Mouse (Mus musculus): Measurements from ENCODE around the gene Msh3. TPM values are rescaled to one million over a fixed set of nuclear protein-coding genes. Genes with fewer than 3 reads are reported as not detected.

Msh3 gene
- polyA plus RNA-seq, 2 experiments, result 10.0 to 11.5 TPM

DNA sequence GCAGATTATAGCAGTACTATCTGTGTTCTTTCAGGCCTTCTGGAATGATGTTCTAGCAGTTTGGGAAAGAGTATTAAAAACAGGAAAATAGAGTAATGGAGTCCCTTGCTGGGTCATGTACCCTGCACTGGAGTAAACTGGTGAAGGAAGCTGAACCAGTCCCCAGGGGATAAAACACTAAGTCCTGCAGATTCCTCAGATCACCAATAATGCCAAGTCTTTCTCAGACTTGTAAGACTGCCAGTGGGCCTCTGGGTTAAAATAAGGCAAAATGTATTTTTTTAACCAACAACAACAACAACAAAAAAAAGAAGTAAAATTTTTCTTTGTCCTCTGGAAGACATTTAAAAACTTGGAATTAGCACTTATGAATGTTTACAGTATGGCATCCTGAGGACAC lies 102.5 kb downstream of the Msh3 start:
- Histone ChIP-seq H3K9ac (replicated peaks) (no peak overlapping the region), H3K27me3 (ENCODE audit: control insufficient read depth, insufficient read depth, low read length) (no peaks in the 10 kb centered on the region), H3K4me2 (ENCODE audit: low read depth) (no peak overlapping the region), H3K36me3 (replicated peaks; ENCODE audit: control insufficient read depth, insufficient read depth, low read depth) (peaks cover 3% of the 10 kb centered on the region; the same call in 1 of the 2 replicates), H3K4me3 (ENCODE audit: insufficient read depth in 1 of 2, low read depth in 2 of 2, low read length in 2 of 2) (no peak overlapping the region), H3K27ac (no peak overlapping the region), H3K4me1 (replicated peaks; ENCODE audit: control insufficient read depth in 2 of 2, insufficient read depth in 2 of 2, low read length in 1 of 2) (no peaks in the 10 kb centered on the region), H3K9me3 (ENCODE audit: control insufficient read depth, low read length) (no peaks in the 10 kb centered on the region)
- no peak for DNase-seq (ENCODE audit: low read depth in 3 of 3, low spot score in 3 of 3)
- no peak for ATAC-seq (ENCODE audit: insufficient read depth)
- TF ChIP-seq CTCF (IDR thresholded peaks at IDR 0.05; ENCODE audit: low read depth) (no peak), EP300 (IDR thresholded peaks at IDR 0.05; ENCODE audit: low read depth) (no peak)

DNA sequence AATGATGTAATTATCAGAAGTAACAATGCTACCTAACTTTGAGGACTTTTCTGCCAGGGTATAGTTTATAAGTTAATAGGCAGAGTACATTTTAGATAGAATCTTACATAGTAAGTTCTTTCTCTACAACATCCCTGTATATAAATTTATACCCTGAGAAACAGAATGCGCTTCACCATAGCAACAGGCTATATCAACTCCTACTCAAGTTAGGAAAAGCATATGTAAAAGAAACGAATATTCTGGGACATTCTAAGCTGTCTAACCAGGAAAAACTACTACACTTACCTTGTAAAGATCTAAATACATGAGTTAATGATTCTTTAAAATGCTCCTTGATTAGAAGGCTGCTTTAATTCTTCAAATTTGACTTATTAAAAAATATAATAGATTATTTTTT lies 107.2 kb downstream of the Msh3 start:
- Histone ChIP-seq H3K27ac (no peak overlapping the region), H3K36me3 (replicated peaks; ENCODE audit: control insufficient read depth, insufficient read depth, low read depth) (no peaks in the 10 kb centered on the region), H3K4me2 (ENCODE audit: low read depth) (no peak overlapping the region), H3K4me3 (ENCODE audit: insufficient read depth in 1 of 2, low read depth in 2 of 2, low read length in 2 of 2) (no peak overlapping the region), H3K9me3 (ENCODE audit: control insufficient read depth, low read length) (no peaks in the 10 kb centered on the region), H3K9ac (replicated peaks) (no peak overlapping the region), H3K27me3 (ENCODE audit: control insufficient read depth, insufficient read depth, low read length) (no peaks in the 10 kb centered on the region), H3K4me1 (replicated peaks; ENCODE audit: control insufficient read depth in 2 of 2, insufficient read depth in 2 of 2, low read length in 1 of 2) (no peaks in the 10 kb centered on the region)
- DNase-seq (ENCODE audit: low read depth in 3 of 3, low spot score in 3 of 3), result no peak
- TF ChIP-seq EP300 (IDR thresholded peaks at IDR 0.05; ENCODE audit: low read depth) (no peak), CTCF (IDR thresholded peaks at IDR 0.05; ENCODE audit: low read depth) (no peak)
- 73% methylated on average over 2 of the region's 2 CpGs for WGBS (ENCODE audit: insufficient replicate concordance)
- ATAC-seq (ENCODE audit: insufficient read depth), result no peak

DNA sequence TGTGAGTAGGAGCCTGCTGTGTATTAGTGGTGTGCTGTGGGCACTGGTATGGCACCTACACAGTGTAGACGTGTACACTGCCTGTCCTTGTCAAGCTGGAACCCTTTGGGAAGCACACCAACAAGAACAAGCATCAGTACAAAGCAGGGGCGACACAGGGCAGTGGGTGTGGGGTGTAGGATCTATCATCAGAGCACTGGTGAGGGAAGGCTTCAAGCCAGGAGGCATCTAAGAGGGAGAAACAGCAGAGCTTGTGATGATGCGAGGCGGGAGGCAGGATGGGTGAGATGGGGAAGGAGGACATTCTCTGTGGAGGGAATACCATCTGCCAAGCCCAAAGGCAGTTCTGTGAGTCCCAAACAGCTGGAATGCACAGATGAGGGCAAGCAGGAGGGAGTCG lies 107.8 kb downstream of the Msh3 start:
- Histone ChIP-seq H3K27me3 (ENCODE audit: control insufficient read depth, insufficient read depth, low read length) (no peaks in the 10 kb centered on the region), H3K9ac (replicated peaks) (no peak overlapping the region), H3K4me3 (ENCODE audit: insufficient read depth in 1 of 2, low read depth in 2 of 2, low read length in 2 of 2) (no peak overlapping the region), H3K9me3 (ENCODE audit: control insufficient read depth, low read length) (no peaks in the 10 kb centered on the region), H3K27ac (no peak overlapping the region), H3K4me2 (ENCODE audit: low read depth) (no peak overlapping the region), H3K4me1 (replicated peaks; ENCODE audit: control insufficient read depth in 2 of 2, insufficient read depth in 2 of 2, low read length in 1 of 2) (no peaks in the 10 kb centered on the region), H3K36me3 (replicated peaks; ENCODE audit: control insufficient read depth, insufficient read depth, low read depth) (no peaks in the 10 kb centered on the region)
- ATAC-seq (ENCODE audit: insufficient read depth) (no peak), DNase-seq (ENCODE audit: low read depth in 3 of 3, low spot score in 3 of 3) (no peak)
- TF ChIP-seq CTCF (IDR thresholded peaks at IDR 0.05; ENCODE audit: low read depth) (no peak), EP300 (IDR thresholded peaks at IDR 0.05; ENCODE audit: low read depth) (no peak)
- 72% methylated on average over 5 of the region's 5 CpGs for WGBS (ENCODE audit: insufficient replicate concordance)

DNA sequence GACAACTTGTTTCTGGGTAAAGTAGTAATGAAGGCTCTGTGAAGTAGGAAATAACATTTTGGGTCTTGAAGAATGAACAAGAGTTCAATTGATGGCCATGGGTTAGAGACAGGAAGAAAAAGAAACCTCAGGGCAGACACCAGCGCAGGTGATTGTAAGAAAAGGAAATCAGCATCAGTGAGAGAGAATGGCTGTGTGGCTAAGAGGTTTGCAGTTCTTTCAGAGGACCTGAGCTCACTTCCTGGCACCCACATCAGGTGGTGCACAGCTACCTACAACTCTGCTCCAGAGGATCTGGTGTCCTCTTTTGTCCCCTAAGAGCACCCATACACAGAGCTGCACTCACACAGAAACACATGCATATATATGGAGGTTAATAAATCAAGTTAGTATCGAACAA lies 110.1 kb downstream of the Msh3 start:
- TF ChIP-seq CTCF (IDR thresholded peaks at IDR 0.05; ENCODE audit: low read depth) (no peak), EP300 (IDR thresholded peaks at IDR 0.05; ENCODE audit: low read depth) (no peak)
- ATAC-seq (ENCODE audit: insufficient read depth), result no peak
- Histone ChIP-seq H3K27me3 (ENCODE audit: control insufficient read depth, insufficient read depth, low read length) (no peaks in the 10 kb centered on the region), H3K4me3 (ENCODE audit: insufficient read depth in 1 of 2, low read depth in 2 of 2, low read length in 2 of 2) (no peak overlapping the region), H3K36me3 (replicated peaks; ENCODE audit: control insufficient read depth, insufficient read depth, low read depth) (no peaks in the 10 kb centered on the region), H3K4me1 (replicated peaks; ENCODE audit: control insufficient read depth in 2 of 2, insufficient read depth in 2 of 2, low read length in 1 of 2) (peaks cover 0 to 6% of the 10 kb centered on the region in 2 experiments; a peak in 1 of 4 replicates), H3K9me3 (ENCODE audit: control insufficient read depth, low read length) (no peaks in the 10 kb centered on the region), H3K4me2 (ENCODE audit: low read depth) (no peak overlapping the region), H3K27ac (no peak overlapping the region), H3K9ac (replicated peaks) (no peak overlapping the region)
- DNase-seq (ENCODE audit: low read depth in 3 of 3, low spot score in 3 of 3), result no peak
- WGBS (ENCODE audit: insufficient replicate concordance), result 66% methylated on average over 2 of the region's 2 CpGs

DNA sequence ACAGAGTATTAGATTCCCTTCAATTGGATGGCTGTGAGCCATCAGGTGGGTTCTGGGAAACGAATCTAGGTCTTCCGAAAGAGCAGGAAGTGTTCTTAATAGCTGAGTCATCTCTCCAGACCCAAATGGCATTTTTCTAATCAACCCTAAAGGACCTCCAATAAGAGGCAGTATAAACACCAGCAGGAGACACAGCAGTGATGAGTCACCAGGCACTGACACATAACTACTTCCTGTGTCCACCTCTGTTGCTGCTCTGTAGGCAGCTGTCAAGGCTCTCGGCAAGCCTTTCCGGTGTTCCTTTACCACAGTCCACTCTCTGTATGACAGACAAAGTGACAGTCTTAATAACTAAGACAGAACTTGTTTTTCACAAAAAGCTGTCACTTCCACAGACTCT lies 113.4 kb downstream of the Msh3 start:
- peaks cover 0 to 6% of the 10 kb centered on the region in 2 experiments; a peak in 1 of 4 replicates for H3K4me1 ChIP-seq (replicated peaks; ENCODE audit: control insufficient read depth in 2 of 2, insufficient read depth in 2 of 2, low read length in 1 of 2)
- no peaks in the 10 kb centered on the region for H3K36me3 ChIP-seq (replicated peaks; ENCODE audit: control insufficient read depth, insufficient read depth, low read depth)
- DNase-seq (ENCODE audit: low read depth in 3 of 3, low spot score in 3 of 3) (peak in 1 of 3 experiments; percentile 2), ATAC-seq (ENCODE audit: insufficient read depth) (peak; percentile 21; the same call in 1 of the 2 replicates)
- no peaks in the 10 kb centered on the region for H3K27me3 ChIP-seq (ENCODE audit: control insufficient read depth, insufficient read depth, low read length)
- H3K4me2 ChIP-seq (ENCODE audit: low read depth), result no peak overlapping the region
- no peak for TF ChIP-seq EP300 (IDR thresholded peaks at IDR 0.05; ENCODE audit: low read depth)
- TF ChIP-seq CTCF (IDR thresholded peaks at IDR 0.05; ENCODE audit: low read depth), result no peak
- 30% methylated on average over 4 of the region's 4 CpGs for WGBS (ENCODE audit: insufficient replicate concordance)
- H3K27ac ChIP-seq, result no peak overlapping the region
- H3K4me3 ChIP-seq (ENCODE audit: insufficient read depth in 1 of 2, low read depth in 2 of 2, low read length in 2 of 2), result no peak overlapping the region
- no peak overlapping the region for H3K9ac ChIP-seq (replicated peaks)
- H3K9me3 ChIP-seq (ENCODE audit: control insufficient read depth, low read length), result no peaks in the 10 kb centered on the region

All from liver, embryonic 14.5 days (tissue).